Mouse (Mus musculus): ENCODE measurements at regions not wholly inside any gene's neighbourhood (a gene's known extent, or its start where the extent isn't known, plus 50 kb on each side); places are given as distances from the start of the nearest gene placed in this dataset.
"Not testable (repeated sequence)": the region's sequence is repeated elsewhere in the genome, so short reads cannot be mapped to it uniquely, and the experiment has no call there.

GRCm38 (mm10) chr13:57032871-57033270, 137.1 kb upstream of the Trpc7 start:
- H3K36me3 ChIP-seq (ENCODE audit: control insufficient read depth, insufficient read depth), result no peaks in the 10 kb centered on the region
- H3K4me3 ChIP-seq (ENCODE audit: insufficient read depth, poor library complexity, severe bottlenecking), result no peak overlapping the region
- TF ChIP-seq CEBPB (IDR thresholded peaks at IDR 0.05; ENCODE audit: low read depth) (no peak), FOSL1 (IDR thresholded peaks at IDR 0.05; ENCODE audit: insufficient read depth, low read length, poor library complexity, severe bottlenecking) (no peak), MYOD1 (IDR thresholded peaks at IDR 0.05; ENCODE audit: control insufficient read depth, insufficient read length, low read depth) (no peak), USF1 (IDR thresholded peaks at IDR 0.05; ENCODE audit: low read depth) (no peak), MYOG (IDR thresholded peaks at IDR 0.05; ENCODE audit: control insufficient read depth, extremely low read depth, insufficient read length) (no peak), MAX (IDR thresholded peaks at IDR 0.05) (no peak), CTCF (IDR thresholded peaks at IDR 0.05; ENCODE audit: control insufficient read depth, insufficient read depth, insufficient read length) (no peak)
- H3K79me2 ChIP-seq (ENCODE audit: control insufficient read depth, insufficient read depth), result no peaks in the 10 kb centered on the region
- no peaks in the 10 kb centered on the region for H3K27me3 ChIP-seq (ENCODE audit: control insufficient read depth, insufficient read depth, insufficient read length)
- H3ac ChIP-seq (ENCODE audit: control insufficient read depth, insufficient read length, low read depth), result no peak overlapping the region
- H3K79me3 ChIP-seq (ENCODE audit: low read depth), result no peaks in the 10 kb centered on the region

DNA sequence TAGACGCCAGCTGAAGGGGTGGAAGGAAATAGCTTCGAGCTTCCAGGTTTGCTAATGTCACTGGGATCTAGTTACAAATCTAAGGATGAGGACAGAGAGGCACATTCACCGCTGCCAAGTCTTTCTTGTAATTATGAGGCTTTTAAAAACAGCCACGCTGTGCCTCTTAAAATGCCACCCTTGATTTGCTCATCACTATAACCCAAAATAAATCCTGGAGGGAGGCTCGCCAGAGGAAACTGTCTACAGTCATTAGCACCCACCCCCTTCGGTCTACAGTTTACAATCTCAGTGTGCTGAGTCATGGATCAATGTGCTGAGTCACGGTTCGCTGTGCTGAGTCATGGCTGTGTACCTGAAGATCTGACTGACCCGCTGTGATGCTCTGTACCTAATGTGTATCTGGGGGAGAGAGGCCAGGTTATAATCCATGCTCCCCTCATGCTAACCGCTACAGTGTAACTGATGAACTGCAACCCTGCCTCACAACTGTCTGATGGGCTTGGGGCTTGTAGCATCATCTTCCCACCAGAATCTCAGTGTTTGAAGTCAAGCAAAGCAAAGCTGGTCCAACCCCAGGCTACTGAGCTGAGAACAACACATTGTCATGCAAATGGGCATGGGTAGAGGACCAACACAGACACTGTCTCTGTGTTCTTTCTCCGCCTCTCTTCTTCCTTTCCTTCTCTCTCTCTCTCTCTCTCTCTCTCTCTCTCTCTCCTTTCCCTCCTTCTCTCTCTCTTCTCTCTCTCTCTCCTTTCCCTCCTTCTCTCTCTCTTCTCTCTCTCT, 122.0 kb upstream of the Trpc7 start:
- Histone ChIP-seq H3K79me3 (ENCODE audit: low read depth) (no peaks in the 10 kb centered on the region), H3K4me3 (ENCODE audit: insufficient read depth, poor library complexity, severe bottlenecking) (no peak overlapping the region), H3K36me3 (ENCODE audit: control insufficient read depth, insufficient read depth) (no peaks in the 10 kb centered on the region), H3K27me3 (ENCODE audit: control insufficient read depth, insufficient read depth, insufficient read length) (no peaks in the 10 kb centered on the region), H3K79me2 (ENCODE audit: control insufficient read depth, insufficient read depth) (no peaks in the 10 kb centered on the region), H3ac (ENCODE audit: control insufficient read depth, insufficient read length, low read depth) (no peak overlapping the region)
- TF ChIP-seq FOSL1 (IDR thresholded peaks at IDR 0.05; ENCODE audit: insufficient read depth, low read length, poor library complexity, severe bottlenecking), result peak; percentile 30
- no peak for TF ChIP-seq USF1 (IDR thresholded peaks at IDR 0.05; ENCODE audit: low read depth)

GRCm38 (mm10) chr13:57016465-57017272, 120.9 kb upstream of the Trpc7 start:
- H3K79me2 ChIP-seq (ENCODE audit: control insufficient read depth, insufficient read depth), result no peaks in the 10 kb centered on the region
- H3K27me3 ChIP-seq (ENCODE audit: control insufficient read depth, insufficient read depth, insufficient read length), result no peaks in the 10 kb centered on the region
- no peaks in the 10 kb centered on the region for H3K79me3 ChIP-seq (ENCODE audit: low read depth)
- no peaks in the 10 kb centered on the region for H3K36me3 ChIP-seq (ENCODE audit: control insufficient read depth, insufficient read depth)
- H3ac ChIP-seq (ENCODE audit: control insufficient read depth, insufficient read length, low read depth), result no peak overlapping the region
- TF ChIP-seq CEBPB (IDR thresholded peaks at IDR 0.05; ENCODE audit: low read depth) (no peak), CTCF (IDR thresholded peaks at IDR 0.05; ENCODE audit: control insufficient read depth, insufficient read depth, insufficient read length) (no peak), USF1 (IDR thresholded peaks at IDR 0.05; ENCODE audit: low read depth) (no peak), MAX (IDR thresholded peaks at IDR 0.05) (no peak), MYOD1 (IDR thresholded peaks at IDR 0.05; ENCODE audit: control insufficient read depth, insufficient read length, low read depth) (no peak), MYOG (IDR thresholded peaks at IDR 0.05; ENCODE audit: control insufficient read depth, extremely low read depth, insufficient read length) (no peak), FOSL1 (IDR thresholded peaks at IDR 0.05; ENCODE audit: insufficient read depth, low read length, poor library complexity, severe bottlenecking) (no peak)
- H3K4me3 ChIP-seq (ENCODE audit: insufficient read depth, poor library complexity, severe bottlenecking), result no peak overlapping the region

GRCm38 (mm10) chr13:57007236-57007635, 111.4 kb upstream of the Trpc7 start:
- H3K79me2 ChIP-seq (ENCODE audit: control insufficient read depth, insufficient read depth); H3ac ChIP-seq (ENCODE audit: control insufficient read depth, insufficient read length, low read depth); H3K27me3 ChIP-seq (ENCODE audit: control insufficient read depth, insufficient read depth, insufficient read length); H3K4me3 ChIP-seq (ENCODE audit: insufficient read depth, poor library complexity, severe bottlenecking); H3K79me3 ChIP-seq (ENCODE audit: low read depth); H3K36me3 ChIP-seq (ENCODE audit: control insufficient read depth, insufficient read depth): not testable (repeated sequence)

- Histone ChIP-seq H3K36me3 (ENCODE audit: control insufficient read depth, insufficient read depth) (no peaks in the 10 kb centered on the region), H3K79me3 (ENCODE audit: low read depth) (no peaks in the 10 kb centered on the region), H3K79me2 (ENCODE audit: control insufficient read depth, insufficient read depth) (no peaks in the 10 kb centered on the region), H3ac (ENCODE audit: control insufficient read depth, insufficient read length, low read depth) (no peak overlapping the region), H3K4me3 (ENCODE audit: insufficient read depth, poor library complexity, severe bottlenecking) (no peak overlapping the region), H3K27me3 (ENCODE audit: control insufficient read depth, insufficient read depth, insufficient read length) (no peaks in the 10 kb centered on the region)
- TF ChIP-seq MYOG (IDR thresholded peaks at IDR 0.05; ENCODE audit: control insufficient read depth, extremely low read depth, insufficient read length) (no peak), USF1 (IDR thresholded peaks at IDR 0.05; ENCODE audit: low read depth) (no peak), CEBPB (IDR thresholded peaks at IDR 0.05; ENCODE audit: low read depth) (no peak), MAX (IDR thresholded peaks at IDR 0.05) (no peak), MYOD1 (IDR thresholded peaks at IDR 0.05; ENCODE audit: control insufficient read depth, insufficient read length, low read depth) (no peak), FOSL1 (IDR thresholded peaks at IDR 0.05; ENCODE audit: insufficient read depth, low read length, poor library complexity, severe bottlenecking) (no peak), CTCF (IDR thresholded peaks at IDR 0.05; ENCODE audit: control insufficient read depth, insufficient read depth, insufficient read length) (no peak)
These were observed 107.9 kb upstream of the Trpc7 start for GRCm38 (mm10) chr13:57003565-57004132.
